Mouse (Mus musculus) thymus, postnatal 36 days (tissue): ENCODE measurements around the gene Hist2h3c1.
"Not testable (repeated sequence)": the region's sequence is repeated elsewhere in the genome, so short reads cannot be mapped to it uniquely, and the experiment has no call there.

Experiments
- DNase-seq, 2 experiments: peaks; one replicate each; pipeline ENCODE4 v3.0.0; 2022; ENCODE audit warnings: mixed read lengths in 2 of 2

Hist2h3c1 gene

DNA sequence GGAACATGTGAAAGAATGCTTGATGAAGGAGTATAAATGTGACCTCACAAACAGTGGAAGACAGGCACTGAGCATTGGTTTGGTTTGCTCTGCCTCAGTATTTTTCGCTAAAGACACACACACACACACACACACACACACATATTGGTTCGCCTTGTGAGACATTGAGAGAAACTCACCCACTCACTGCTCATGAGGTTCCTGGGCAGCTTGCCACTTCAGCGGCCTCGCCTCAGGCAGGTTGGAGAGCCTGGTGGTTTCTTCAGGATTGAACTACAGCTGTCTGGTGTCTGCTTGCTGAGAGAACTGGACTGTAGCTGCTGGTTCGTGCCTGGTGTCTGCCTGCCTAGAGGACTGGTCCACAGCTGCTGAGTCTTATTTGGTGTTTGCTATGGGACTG lies 13.7 kb downstream of the Hist2h3c1 start:
- no peak for DNase-seq

- DNase-seq = no peak
Measured at GRCm38 (mm10) chr3:96261623-96262022, 15.1 kb downstream of the Hist2h3c1 start.

- peak; percentile 46 to 58 for DNase-seq
Measured at GRCm38 (mm10) chr3:96262216-96262875, 15.9 kb downstream of the Hist2h3c1 start.

DNA sequence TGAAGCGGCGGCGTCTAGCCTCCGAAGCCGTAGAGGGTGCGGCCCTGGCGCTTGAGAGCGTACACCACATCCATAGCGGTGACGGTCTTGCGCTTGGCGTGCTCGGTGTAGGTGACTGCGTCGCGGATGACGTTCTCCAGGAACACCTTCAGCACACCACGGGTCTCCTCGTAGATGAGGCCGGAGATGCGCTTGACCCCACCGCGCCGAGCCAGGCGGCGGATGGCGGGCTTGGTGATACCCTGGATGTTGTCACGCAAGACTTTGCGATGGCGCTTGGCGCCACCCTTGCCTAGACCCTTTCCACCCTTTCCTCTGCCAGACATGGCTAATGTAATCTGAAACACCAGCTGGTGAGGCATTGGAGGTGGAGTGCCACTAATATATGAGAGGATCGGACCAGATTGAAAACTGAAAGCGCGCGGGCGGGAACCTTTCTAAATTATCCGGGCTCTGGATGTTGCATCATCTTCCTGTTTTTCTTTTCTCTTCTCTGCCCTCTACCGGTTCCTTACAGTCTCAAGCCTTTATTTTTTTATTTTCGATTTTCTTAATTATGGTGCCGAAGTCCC lies 16.6 kb downstream of the Hist2h3c1 start, which contains the start of gene Hist2h4:
Gene Hist2h4, minus strand, starts transcription at position 333 of the 572 bp plus-strand sequence.
- peak; percentile 93 for DNase-seq

DNA sequence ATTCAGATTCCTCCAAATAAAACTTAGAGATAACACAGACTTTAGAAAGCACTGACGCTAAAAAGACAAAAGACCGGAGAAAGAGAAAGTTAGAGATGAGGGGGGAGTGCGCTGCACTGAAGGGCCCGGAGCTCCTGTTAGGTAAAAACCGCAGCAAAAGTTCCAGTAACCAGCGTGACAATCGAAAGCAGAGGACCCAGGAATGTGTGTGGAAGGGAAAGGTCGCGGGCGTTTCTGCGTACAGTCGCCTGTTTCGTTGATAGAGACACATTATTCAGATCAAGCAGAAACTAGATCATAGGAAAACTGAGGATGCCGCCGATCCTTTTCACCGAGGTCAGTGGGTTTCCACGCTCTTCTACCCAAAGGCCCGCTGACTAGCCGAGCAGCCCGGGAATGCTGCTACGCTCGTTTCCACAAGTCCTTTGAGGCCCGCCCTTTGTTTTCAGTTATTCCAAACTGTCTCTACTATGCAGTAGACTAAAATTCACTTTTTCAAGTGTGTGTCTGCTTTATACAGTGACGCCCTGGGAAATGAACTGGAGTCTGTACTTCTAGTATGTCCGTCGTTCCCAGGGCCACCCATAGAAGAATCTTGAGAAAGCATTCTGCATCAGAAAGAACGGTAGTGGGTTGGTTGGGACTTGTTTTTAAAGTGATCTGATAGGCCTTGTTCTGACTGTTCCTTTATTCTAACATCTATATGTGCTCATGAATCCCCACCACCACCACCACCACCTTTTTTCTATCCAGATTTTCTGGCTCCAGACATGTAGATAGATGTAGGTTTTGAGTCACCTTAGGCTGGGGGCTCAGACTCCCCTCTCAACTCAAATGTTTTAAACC lies 17.3 kb downstream of the Hist2h3c1 start:
- DNase-seq = peak; percentile 56 to 60

GRCm38 (mm10) chr3:96264404-96264949 lies 18.0 kb downstream of the Hist2h3c1 start:
- peak in 1 of 2 experiments; percentile 27 for DNase-seq

GRCm38 (mm10) chr3:96266132-96266710 lies 19.7 kb downstream of the Hist2h3c1 start:
- no peak for DNase-seq

- no peak for DNase-seq
Measured at GRCm38 (mm10) chr3:96267541-96267940, 21.1 kb downstream of the Hist2h3c1 start.

GRCm38 (mm10) chr3:96268051-96268775 lies 21.7 kb downstream of the Hist2h3c1 start, which contains the start of gene Hist2h3b:
Hist2h3b (plus strand) TSS chr3:96268654.
- DNase-seq = peak; percentile 79 to 82

- DNase-seq = peak; percentile 44 to 53
Measured at GRCm38 (mm10) chr3:96268776-96269378, 22.4 kb downstream of the Hist2h3c1 start.

DNA sequence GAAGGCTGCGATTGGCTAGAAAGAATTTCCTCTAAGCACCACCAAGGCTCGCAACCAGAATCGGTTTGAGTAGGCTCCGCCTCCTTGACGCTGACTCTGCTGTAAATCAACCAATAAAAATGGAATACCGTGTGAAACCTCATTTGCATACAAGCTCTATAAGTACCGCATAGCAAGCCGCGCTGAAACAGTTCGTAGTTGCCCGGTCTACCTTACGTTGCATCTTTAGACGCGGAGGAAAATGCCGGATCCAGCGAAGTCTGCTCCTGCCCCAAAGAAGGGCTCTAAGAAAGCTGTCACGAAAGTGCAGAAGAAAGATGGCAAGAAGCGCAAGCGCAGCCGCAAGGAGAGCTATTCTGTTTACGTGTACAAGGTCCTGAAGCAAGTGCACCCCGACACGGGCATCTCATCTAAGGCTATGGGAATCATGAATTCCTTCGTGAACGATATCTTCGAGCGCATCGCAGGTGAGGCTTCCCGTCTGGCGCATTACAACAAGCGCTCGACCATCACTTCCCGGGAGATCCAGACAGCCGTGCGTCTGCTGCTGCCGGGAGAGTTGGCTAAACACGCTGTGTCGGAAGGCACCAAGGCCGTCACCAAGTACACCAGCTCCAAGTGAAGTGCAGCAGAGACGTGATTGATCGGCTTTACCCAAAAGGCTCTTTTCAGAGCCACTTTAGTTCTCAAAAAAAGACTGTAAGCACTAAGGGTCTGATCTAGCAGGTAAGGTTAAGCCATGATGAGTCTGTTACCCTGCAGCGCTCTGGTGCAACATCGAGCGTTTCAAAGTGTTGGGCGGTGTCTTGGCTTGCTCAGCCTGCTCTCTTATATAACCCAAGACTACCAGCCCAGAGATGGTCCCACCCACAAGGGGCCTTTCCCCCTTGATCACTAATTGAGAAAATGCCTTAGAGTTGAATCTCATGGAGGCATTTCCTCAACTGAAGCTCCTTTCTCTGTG lies 23.3 kb downstream of the Hist2h3c1 start, which contains the start of gene Hist2h2bb:
Gene Hist2h2bb, plus strand, starts transcription at position 242 of the 964 bp plus-strand sequence.
- peak; percentile 90 to 93 for DNase-seq

DNA sequence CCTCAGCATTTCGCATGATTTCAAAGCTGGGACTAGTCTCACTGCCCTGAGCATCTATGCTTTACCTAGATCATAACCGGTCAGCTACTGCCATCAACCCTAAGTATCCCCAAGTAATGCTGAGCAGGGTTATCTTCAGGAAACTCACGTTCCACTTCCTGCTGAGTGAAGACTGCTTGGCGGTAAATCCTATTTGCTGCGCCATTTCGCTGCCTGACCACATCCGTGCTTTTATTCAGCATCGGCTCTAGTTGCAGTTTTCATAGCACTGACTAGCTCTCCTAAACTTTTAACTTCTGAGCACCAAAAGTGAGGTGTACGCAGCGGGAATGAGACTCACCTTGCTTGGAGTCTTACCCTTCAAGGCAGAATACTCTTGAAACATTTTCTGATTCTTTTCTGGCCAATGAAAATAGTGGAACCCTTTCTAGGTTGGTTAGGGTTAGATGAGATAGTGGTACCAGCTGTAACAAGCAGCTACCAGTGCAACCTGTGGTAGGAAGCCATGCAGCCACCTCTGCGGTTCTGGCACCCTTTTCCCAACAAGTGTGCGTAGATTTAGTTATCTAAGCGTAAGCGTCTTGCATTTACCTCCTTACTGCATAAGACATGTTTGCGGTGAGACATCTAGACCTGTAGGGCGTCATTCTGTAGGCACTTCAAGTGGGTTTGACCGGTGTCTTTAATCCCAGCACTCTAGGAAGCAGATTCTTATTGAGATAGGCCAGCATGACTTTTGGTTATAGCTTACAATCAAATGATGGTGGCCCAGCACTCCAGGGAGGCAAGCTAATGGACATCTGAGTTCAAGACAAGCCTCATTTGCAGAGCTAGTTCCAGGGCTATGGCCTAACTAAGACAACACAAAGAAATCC lies 27.3 kb downstream of the Hist2h3c1 start:
- DNase-seq = peak; percentile 54 to 63

DNA sequence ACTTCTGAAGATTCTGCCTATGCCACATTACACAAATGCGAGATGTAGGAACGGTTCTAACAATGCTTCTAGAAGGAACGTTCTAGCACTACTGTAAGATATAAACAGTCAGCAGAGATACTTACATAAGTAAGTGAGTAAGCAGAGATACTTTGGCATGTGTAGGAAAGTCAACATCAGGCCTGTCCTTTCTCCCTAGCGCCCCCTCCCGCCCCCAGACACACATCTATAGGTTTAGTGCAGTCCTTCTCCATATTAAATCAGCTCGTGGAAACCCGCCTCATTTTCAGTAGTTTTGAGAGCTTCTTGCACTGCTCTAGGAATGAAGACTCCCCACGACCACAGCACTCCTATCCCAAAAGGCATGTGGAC lies 30.9 kb downstream of the Hist2h3c1 start:
- peak; percentile 84 to 85 for DNase-seq

GRCm38 (mm10) chr3:96277800-96278624 lies 31.5 kb downstream of the Hist2h3c1 start:
- peak; percentile 95 for DNase-seq

DNA sequence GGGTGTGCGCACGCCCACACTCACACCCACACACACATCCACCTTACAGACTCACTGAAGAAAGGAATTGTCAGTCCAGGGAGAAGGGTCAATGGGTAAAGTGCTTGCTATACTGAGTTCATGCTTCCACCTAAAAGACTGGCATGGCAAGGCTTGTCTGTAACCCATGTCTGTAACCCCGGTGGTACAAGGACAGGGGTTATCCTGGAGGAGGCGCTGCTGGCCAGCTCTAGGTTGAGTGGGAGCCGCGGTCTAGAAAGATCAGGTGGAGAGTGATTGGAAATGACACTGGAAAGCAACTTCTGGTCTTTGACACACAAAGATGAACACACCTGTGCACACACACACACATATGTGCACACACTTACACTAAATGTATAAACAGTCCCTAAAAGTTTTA lies 34.2 kb downstream of the Hist2h3c1 start:
- DNase-seq = no peak

- DNase-seq = no peak
Measured at GRCm38 (mm10) chr3:96284457-96284856, 38.0 kb downstream of the Hist2h3c1 start.

DNA sequence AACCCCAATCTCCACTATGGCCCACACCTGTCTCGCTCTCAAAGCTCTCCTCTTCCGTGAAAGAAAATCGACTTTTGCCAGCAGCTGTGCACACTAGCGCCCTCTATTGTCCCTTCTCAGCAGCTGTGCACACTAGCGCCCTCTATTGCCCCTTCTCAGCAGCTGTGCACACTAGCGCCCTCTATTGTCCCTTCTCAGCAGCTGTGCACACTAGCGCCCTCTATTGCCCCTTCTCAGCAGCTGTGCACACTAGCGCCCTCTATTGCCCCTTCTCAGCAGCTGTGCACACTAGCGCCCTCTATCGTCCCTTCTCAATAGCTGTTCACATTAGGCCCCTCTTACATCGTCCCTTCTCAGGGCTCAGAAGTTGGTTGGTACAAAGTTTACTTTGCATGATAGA lies 40.8 kb downstream of the Hist2h3c1 start:
- DNase-seq = not testable (repeated sequence)

- DNase-seq = no peak
Measured at GRCm38 (mm10) chr3:96289201-96289600, 42.7 kb downstream of the Hist2h3c1 start.
